Mouse (Mus musculus) adrenal gland, adult 8-10 months (tissue): Measurements from ENCODE around the gene Snrnp70. TPM values are rescaled to one million over a fixed set of nuclear protein-coding genes. Genes with fewer than 3 reads are reported as not detected.
A peak's percentile ranks its signal among the peaks of the same experiment; 100 is the strongest.
"Not testable (repeated sequence)": the region's sequence is repeated elsewhere in the genome, so short reads cannot be mapped to it uniquely, and the experiment has no call there.

Experiments
- DNase-seq: peaks from one replicate; pipeline ENCODE4 v3.0.0; 2022
- total RNA-seq, 4 experiments: library from RNA; stranded (reverse); gene quantifications; 2 replicates each; pipeline ENCODE4 v1.2.4; 2022

Gene Snrnp70
- total RNA-seq, 4 experiments from 2014 or later = 232 to 563 (median 376) TPM

DNA sequence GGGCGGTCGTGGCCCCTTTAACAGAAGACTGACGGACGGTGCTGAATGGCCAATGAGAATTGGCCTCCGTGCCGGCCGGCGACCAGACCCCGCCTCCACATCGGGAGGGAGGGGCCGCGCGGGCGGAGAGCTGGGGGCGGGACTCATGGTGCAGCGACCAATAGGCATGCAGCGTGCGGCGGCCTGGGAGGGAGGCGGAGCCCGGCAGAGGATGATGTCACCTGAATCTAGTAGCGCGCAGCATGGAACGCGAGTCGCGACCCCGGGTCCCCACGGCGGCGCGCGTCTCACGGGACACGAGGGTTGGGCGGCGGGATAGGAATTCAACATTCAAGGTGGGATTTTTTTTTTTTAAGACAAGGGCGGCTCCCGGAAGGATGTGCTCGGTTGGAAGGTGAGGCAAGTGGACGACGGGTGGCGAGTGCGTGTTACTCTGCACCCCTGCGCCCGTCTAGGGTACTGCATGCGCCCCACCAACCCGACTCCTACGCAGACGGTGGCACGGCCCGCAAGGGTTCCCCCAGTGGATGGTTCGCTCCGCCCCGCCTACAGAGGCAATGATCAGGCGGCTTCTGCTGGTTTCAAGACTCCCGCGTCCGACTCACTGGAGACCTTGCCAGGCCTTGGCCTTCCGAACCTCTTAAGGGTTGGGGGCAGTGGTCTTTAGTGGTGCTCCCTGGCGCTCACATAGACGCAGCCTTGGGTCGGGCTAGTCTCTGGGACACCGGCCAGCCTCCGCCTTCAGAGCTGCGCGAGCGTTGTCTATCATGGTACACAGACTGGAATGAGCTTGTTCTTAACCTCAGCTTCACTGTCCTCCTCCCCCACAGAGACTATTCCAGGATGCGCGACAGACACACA, 28.3 kb downstream of the Snrnp70 start:
- DNase-seq = peak; percentile 95

GRCm38 (mm10) chr7:45366652-45367019, 28.9 kb downstream of the Snrnp70 start, which contains the start of gene Ppfia3:
Gene Ppfia3, minus strand, starts transcription at chr7:45367019.
- no peak for DNase-seq

DNA sequence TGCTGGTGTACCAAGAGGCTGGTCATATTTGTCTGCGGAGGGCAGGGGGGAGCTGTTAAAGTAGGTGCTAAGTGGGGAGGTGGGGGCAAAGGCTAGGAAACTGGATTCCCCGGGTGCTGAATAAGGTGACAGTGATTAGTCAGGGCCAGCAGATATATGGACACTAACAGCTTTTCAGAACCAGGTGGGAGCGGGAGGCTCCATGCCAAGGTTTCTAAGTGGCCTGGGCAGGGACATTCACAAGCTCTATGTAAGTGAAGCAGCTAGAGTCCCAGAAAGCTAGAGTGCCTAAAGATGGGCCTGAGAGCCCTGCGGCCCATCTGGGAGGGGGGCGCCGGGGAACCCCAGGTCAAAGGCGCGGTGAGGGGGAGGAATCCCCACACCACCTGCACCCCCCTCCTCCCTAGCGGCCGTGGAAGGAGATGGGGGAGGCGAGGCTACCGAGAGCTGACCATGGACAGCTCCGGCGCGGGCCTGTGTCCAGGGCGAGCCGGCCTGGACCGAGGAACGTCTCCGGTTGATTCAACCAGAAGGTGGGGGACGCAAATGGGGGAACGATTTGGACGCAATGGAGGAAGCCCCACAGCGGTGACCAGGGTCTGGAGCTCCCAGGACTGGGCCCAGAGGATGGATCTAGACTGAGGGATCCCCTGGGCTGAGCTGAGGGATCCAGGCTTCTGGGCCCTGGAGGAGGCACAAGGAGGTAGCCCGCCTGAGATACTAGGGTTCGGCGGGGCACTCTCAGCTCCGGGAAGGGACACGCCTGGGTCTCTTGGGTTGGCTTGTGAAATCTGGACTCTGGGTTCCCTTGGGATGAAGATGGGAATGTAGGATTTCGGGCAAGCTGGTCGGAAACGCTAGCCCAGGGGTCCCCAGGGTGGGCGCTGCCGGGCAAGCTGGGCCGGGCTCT, 29.5 kb downstream of the Snrnp70 start:
- DNase-seq = no peak

DNA sequence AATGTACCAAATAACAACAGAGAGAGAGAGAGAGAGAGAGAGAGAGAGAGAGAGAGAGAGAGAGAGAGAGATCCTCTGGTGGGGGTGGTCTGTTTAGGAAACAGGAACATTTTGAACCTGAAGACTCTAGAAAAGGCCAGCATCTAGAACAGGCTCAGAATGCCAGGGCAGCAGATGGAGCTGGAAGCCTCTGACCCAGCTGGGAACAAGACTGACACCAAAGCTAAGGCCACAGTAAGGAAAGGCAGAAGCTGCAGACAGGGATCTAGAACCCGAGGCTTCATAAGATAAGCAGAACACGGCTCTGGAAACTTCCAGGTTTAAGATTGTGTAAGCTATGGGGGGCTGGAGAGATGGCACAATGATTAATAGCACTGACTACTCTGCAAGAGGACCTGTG, 31.6 kb downstream of the Snrnp70 start:
- DNase-seq = no peak

DNA sequence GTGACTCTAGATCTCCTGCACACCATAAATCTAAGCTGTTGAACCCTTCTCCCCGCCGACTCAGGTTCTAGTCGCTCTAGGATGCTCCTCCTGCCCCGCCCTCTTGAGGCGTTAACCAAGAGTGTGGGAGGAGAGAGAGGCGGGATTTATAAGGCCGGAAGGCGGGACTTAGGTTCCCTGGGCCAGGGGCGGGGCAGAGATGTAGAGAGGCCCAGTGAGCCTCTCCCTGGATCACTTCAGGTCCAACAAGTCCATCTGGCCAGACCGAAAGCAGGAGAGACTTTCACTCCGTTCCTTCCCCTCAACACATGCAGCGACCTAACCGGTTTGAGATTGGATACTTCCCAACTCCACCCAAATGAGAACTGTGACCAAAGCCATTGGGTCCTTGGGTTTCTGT, 32.7 kb downstream of the Snrnp70 start:
- DNase-seq = no peak

DNA sequence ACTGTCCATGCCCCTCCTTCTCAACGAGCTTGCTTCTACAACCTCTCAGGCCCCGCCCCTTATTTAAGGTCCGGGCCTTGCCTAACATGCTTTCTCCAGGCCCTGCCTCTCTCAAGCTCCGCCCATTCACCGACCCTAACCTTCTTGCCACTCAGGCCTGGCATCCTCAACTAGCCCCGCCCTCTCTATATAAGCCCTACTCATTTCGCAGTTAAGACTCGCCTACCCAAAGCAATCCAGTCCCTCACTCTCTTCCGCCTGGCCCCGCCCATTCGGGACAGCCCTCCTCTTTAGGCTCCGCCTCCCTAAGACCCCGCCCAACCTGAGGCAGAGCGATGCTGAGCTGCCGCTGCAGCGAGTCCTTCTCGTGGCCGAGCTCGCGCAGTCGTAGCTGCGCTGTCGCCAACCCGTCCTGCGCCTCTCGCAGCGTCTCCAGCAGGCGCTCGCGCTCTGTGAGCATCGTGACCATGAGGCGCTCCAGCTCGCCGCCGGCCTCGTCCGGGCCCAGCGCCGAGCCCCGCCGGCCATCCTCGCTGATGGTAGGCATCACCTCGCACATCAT, 34.2 kb downstream of the Snrnp70 start:
- DNase-seq = no peak

DNA sequence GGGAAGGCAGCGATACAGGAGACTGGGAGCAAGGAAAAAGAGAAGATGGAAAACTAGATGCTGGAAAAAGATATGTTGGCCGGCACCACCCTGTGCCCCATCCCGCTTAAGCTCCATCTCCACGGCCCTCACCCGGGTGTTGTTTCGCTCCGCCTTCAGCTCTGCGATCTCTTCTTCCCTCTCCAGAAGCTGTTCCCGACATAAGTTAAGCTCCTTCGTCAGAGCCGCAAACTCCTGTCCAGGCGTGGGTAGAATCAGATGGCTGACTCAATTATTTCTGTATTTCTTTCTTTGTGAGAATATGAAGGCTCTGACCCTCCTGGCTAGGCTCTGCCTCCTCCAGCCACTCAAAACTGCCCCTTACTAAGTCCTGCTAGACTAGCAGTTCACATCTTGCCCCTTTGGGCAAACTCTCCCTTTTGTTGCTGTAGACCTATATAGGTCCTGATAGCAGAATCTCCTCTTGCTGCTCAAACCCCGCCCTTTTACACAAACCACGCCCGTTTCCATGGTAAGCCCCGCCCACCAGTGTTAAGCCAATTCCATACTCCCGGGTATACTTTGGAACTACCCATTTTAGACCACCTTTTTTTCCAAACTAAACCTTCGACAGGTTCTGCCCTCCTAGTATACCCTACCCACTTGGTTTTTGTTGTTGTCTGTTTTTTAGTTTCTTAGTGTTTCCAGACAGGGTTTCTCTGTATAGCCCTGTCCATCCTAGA, 35.0 kb downstream of the Snrnp70 start:
- no peak for DNase-seq

GRCm38 (mm10) chr7:45359081-45359480, 36.5 kb downstream of the Snrnp70 start:
- not testable (repeated sequence) for DNase-seq

DNA sequence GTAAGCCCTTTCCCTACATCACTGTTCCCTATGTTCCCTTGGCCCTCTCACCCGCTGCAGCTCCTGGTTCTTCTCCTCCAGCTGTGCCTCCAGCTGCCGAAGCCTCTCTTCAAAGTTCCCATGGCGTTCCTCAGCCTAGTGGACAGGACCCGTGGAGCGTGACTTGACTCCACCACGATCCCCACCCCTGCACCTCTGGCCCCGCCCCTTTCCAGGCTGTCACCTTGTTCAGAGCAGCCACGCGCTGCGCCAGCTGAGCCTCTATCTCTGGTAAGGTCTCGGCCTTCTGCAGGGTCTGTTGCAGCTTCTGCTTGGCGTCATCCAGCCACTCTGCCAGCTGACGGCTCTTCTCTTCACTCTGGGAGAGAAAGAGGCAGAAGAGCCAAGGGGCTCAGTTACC, 39.5 kb downstream of the Snrnp70 start:
- no peak for DNase-seq

DNA sequence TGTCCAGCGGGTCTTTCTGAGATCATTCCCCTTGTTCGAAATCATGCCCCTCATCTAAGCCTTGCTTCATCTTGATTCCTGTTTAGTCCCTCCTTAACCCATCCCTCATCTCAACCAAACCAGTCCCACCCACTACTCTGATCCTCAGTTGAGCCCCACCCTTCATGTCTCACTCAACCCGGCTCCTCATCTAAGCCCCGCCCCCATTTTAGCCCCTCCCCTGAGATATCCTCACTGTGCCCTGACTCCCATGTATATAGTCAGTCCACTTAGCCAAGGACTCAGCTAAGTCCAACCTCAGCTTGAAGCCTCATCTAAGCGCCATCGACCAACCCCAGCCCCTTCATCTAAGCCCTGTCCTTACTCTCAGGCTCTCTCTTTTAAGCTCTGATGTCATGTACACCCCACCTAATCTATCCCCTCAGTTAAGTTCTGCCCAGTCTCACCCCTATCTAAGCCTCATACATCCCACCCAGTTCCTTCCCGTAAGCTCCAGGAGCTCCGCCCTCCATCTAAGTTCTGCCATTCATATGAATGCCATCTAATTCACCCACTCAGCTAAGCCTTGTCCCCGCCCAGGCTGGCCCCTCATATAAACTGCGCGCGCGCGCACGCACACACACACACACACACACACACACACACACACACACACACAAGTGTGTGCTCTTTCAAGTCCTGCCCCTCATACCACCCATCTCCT, 40.1 kb downstream of the Snrnp70 start:
- no peak for DNase-seq

GRCm38 (mm10) chr7:45353041-45353440, 42.5 kb downstream of the Snrnp70 start:
- no peak for DNase-seq

GRCm38 (mm10) chr7:45346905-45347304, 48.6 kb downstream of the Snrnp70 start:
- DNase-seq = no peak

- no peak for DNase-seq
Measured at GRCm38 (mm10) chr7:45343543-45343942, 52.0 kb downstream of the Snrnp70 start.

- no peak for DNase-seq
Measured at GRCm38 (mm10) chr7:45342081-45342480, 53.5 kb downstream of the Snrnp70 start.

DNA sequence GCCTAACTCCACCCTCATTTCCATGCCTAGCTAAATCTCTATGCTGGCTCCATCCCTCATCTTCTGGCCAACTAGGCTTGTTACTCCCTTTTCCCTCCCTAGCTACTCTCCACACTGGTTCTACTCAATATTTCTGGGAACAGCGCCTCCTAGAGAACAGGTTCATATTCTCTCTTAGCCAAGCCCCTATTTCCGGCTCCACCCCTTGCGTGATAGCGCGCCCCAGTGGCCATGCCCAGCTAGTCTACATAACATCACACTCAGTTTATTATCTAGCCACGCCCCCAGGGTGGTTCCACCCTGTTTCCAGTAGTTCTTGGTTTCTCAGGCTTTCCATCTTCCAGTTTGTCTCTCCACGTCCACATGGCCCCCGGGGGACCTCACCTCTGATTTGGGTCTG, 54.2 kb downstream of the Snrnp70 start:
- peak; percentile 55 for DNase-seq

DNA sequence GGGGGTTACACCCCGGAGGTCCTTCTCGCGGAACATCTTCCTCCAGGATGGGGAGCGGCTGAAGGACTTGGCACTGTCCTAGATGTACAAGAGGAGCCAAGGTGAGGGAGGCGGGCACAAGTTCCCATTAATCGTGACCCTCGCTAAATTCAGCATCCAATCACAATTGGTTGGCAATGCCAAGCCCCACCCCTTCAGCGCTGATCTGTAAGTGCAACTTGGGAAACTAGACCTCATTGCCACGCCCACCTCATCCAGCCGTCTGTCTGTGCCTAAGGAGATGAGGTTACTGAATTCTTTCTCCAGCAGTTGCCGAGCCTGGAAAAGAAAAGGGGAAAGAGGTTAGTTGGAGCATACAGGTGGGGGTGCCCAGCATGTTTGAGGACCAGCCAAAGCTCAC, 54.9 kb downstream of the Snrnp70 start:
- DNase-seq = peak; percentile 28

DNA sequence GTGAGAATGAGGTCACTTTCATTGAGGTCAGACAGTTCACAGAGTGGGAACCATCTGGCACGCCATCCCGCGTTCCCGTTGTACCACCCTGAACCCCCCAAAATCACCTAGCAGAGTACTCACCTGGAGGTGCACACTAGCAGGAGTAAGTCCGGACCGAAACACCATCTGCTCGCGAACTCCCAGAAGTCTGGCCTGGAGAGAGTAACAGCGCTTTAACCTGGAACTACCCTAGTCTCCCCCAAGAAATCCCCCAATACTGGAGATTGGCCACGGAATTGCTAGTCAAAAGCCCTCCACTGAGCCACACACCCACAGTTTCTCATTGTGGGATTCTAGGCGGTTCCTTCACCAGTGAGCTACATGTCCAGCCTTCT, 55.5 kb downstream of the Snrnp70 start:
- DNase-seq = no peak

DNA sequence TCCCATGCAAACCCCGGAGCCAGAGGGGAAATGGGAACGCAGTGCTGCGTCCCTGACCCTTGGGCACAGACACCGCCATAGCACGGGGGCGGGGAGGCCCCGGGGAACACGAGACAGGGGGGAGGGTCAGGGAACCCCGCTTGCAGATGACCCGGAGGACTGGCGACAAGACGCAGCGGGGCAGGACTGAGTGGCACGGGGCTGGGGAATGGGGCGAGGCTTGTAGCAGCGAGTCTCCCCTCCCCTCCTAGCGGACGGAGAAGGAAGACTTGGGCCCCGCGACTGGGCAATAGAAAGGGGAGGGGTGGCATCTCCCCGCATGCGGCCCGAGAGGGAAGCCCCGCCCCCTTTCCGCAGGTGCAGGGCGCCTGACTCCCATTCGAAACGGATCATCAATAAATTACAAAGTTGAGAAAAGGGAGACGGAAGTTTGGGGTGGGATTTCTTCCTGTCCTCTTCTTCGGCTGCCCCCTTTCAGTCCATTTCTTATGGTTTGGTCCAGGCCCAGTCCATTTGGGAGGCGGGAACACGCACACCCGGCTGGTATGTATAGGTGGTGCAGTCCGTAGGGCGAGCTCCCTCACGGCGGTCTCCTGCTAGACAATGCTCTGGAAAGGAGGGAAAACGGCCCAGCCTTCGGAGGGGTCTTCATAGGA, 56.0 kb downstream of the Snrnp70 start:
- no peak for DNase-seq

DNA sequence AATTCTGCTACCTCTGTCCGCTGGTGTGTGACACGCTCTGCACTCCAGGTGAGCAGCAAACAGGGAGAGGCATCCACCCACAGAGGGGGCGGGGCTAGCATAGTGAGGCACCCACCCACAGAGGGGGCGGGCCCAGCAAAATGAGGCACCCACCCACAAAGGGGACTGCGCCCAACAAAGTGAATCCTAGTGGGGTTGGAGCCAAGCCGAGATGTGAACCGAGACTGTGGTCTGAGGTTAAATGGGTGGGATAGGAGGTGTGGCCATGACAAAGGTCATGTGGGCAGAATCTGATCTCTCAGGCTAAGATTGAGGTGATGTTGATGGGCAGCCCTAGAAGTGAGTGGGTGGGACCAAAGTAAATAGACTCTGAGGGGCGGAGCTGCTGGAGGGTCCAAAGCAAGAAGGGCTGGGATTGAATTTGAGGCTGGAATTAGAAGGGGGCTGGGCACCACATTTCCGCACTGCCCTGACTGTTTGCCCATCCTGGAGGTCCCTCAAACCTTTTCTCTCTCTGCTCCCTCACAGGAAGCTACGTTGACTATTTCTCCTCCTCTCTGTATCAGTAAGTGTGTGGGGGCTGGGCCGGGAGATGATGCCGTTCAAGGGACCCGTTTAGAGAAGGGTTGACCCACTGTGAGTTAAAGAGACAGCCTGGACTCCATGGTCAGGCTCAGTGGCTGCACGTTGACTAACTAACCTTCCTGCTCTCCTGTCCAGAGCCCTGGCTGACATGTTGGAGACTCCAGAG, 57.2 kb downstream of the Snrnp70 start:
- no peak for DNase-seq

DNA sequence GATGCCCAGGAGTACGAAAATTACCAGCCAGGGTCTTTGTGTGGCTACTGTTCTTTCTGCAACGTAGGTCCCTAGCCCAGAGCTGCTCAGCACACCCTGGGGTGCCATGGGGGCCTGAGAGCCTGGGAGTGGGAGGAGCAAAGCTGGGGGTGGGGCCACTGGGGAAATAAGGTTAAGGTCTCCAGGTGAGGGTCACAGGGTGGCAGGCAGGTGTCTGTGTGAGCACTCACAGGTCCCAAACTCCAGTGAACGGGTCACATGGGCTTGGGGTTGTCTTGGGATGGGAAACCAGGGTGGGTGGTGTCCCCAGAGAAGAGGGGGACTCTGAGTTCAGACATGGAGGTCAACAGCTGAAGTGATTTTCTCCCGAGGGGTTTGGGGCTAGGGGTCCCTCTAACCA, 58.1 kb downstream of the Snrnp70 start:
- DNase-seq = no peak

- no peak for DNase-seq
Measured at GRCm38 (mm10) chr7:45336319-45336718, 59.2 kb downstream of the Snrnp70 start.
